Comparison of ENCODE assay signal across 27 mouse cellular contexts in genomic region chr11:59775435-59776148, GRCm38 (mm10). TPM values are rescaled to one million over a fixed set of nuclear protein-coding genes. Genes with fewer than 3 reads are reported as not detected.
A peak's percentile ranks its signal among the peaks of the same experiment; 100 is the strongest.
DNase-seq lines count a peak whose midpoint lies in the region; ATAC-seq and TF ChIP-seq lines count a peak whose summit lies in the region.
"Had no signal": no experiment of that assay in that cellular context is flagged by ENCODE, and none has a peak within 500 bp of the region (broad histone marks: within the 10 kb centered on the region; RNA-seq: fewer than 3 reads in every experiment).

No protein-coding gene starts in this region.

- no peaks in the 10 kb centered on the region for H3K79me2 ChIP-seq in heart, adult 2 months (replicated peaks; ENCODE audit: control insufficient read depth, insufficient read depth, low read length)
- no peaks in the 10 kb centered on the region for H3K79me2 ChIP-seq in myocyte (ENCODE audit: control insufficient read depth, insufficient read depth)

- peak; percentile 32 for TF ChIP-seq CTCF in heart, adult 2 months (IDR thresholded peaks at IDR 0.05)
- peak; percentile 58 for TF ChIP-seq CTCF in layer of hippocampus, adult 2 months (conservative IDR thresholded peaks at IDR 0.05)

- TF ChIP-seq EP300 in heart, adult 2 months (IDR thresholded peaks at IDR 0.05; ENCODE audit: insufficient read depth, low read depth, low read length): no peak

- 84% methylated on average over 13 of the region's 13 CpGs for WGBS in heart, adult 2 months
- 68% methylated on average over 13 of the region's 13 CpGs for WGBS in midbrain, embryonic 14.5 days
- 71% methylated on average over 13 of the region's 13 CpGs for WGBS in midbrain, embryonic 15.5 days

- peaks cover 4% of the 10 kb centered on the region for H3K36me3 ChIP-seq in heart, adult 2 months (ENCODE audit: control insufficient read depth, insufficient read depth, low read length)
- H3K36me3 ChIP-seq in midbrain, embryonic 14.5 days (ENCODE audit: control insufficient read depth, insufficient read depth, low read length): peaks cover 76% of the 10 kb centered on the region
- H3K36me3 ChIP-seq in midbrain, embryonic 15.5 days (replicated peaks): peaks cover 62% of the 10 kb centered on the region
- peaks cover 60% of the 10 kb centered on the region for H3K36me3 ChIP-seq in myocyte (ENCODE audit: control insufficient read depth, insufficient read depth)

- ATAC-seq in midbrain, embryonic 14.5 days (ENCODE audit: low FRiP score, low TSS enrichment): no peak
- ATAC-seq in midbrain, embryonic 15.5 days (replicated peaks): no peak
- ATAC-seq: CD4-positive, CD25-positive, alpha-beta regulatory T cell, adult 4 months; forebrain, embryonic 16.5 days; intestine, embryonic 15.5 days had no signal

- no peaks in the 10 kb centered on the region for H3K9me3 ChIP-seq in midbrain, embryonic 14.5 days (ENCODE audit: control insufficient read depth, low read length)
- no peaks in the 10 kb centered on the region for H3K9me3 ChIP-seq in midbrain, embryonic 15.5 days
- H3K9me3 ChIP-seq: hindbrain, embryonic 15.5 days; intestine, embryonic 15.5 days; kidney, embryonic 15.5 days; limb, embryonic 13.5 days; liver, embryonic 13.5 days; midbrain, embryonic 12.5 days; neural tube, embryonic 15.5 days had no signal

- no peaks in the 10 kb centered on the region for H3K27me3 ChIP-seq in heart, adult 2 months (ENCODE audit: control insufficient read depth, insufficient read depth, low read length)
- H3K27me3 ChIP-seq in midbrain, embryonic 14.5 days (ENCODE audit: control insufficient read depth, insufficient read depth, low read length): no peaks in the 10 kb centered on the region
- H3K27me3 ChIP-seq in midbrain, embryonic 15.5 days (replicated peaks): no peaks in the 10 kb centered on the region
- no peaks in the 10 kb centered on the region for H3K27me3 ChIP-seq in myocyte (ENCODE audit: control insufficient read depth, insufficient read depth, insufficient read length)
- H3K27me3 ChIP-seq: hindbrain, embryonic 15.5 days; intestine, embryonic 15.5 days; kidney, embryonic 15.5 days; limb, embryonic 13.5 days; liver, embryonic 13.5 days; midbrain, embryonic 12.5 days; neural tube, embryonic 15.5 days had no signal

- no peak overlapping the region for H3K27ac ChIP-seq in heart, adult 2 months
- H3K27ac ChIP-seq in layer of hippocampus, adult 2 months: peak overlapping the region; percentile 68; the same call in 1 of the 2 replicates
- no peak overlapping the region for H3K27ac ChIP-seq in midbrain, embryonic 14.5 days (replicated peaks; ENCODE audit: low read depth, low read length)
- no peak overlapping the region for H3K27ac ChIP-seq in midbrain, embryonic 15.5 days
- H3K27ac ChIP-seq: hindbrain, embryonic 15.5 days; intestine, embryonic 15.5 days; kidney, embryonic 15.5 days; limb, embryonic 13.5 days; liver, embryonic 13.5 days; midbrain, embryonic 12.5 days; neural tube, embryonic 15.5 days had no signal

- DNase-seq in heart, adult 2 months: no peak
- DNase-seq in heart, adult 18-20 months: no peak
- no peak for DNase-seq in layer of hippocampus, adult 2 months (ENCODE audit: low spot score in 2 of 2)
- DNase-seq in layer of hippocampus, postnatal 10 days (ENCODE audit: low spot score in 2 of 2): no peak
- DNase-seq in midbrain, embryonic 14.5 days: peak; percentile 15
- no peak for DNase-seq in adrenal gland, postnatal 14 days
- DNase-seq: adrenal gland, postnatal 36 days; cerebellum, adult 11-12 months; gastrocnemius, postnatal 25 days; heart, postnatal 4 days; liver, embryonic 13.5 days; lung, embryonic 14.5 days; lung, postnatal 4 days; right cerebral cortex, adult 18-20 months; right cerebral cortex, postnatal 4 days; thymus, adult 18-20 months; thymus, postnatal 36 days had no signal

- H3K9ac ChIP-seq in heart, adult 2 months (ENCODE audit: low read depth, low read length): no peak overlapping the region
- no peak overlapping the region for H3K9ac ChIP-seq in midbrain, embryonic 14.5 days (replicated peaks; ENCODE audit: low read length)
- no peak overlapping the region for H3K9ac ChIP-seq in midbrain, embryonic 15.5 days
- H3K9ac ChIP-seq: hindbrain, embryonic 15.5 days; intestine, embryonic 15.5 days; kidney, embryonic 15.5 days; limb, embryonic 13.5 days; liver, embryonic 13.5 days; lung, embryonic 14.5 days; midbrain, embryonic 12.5 days; neural tube, embryonic 15.5 days had no signal

- peaks cover 5% of the 10 kb centered on the region; the same call in 1 of the 2 replicates for H3K4me1 ChIP-seq in heart, adult 2 months (ENCODE audit: control insufficient read depth, insufficient read depth, low read length)
- H3K4me1 ChIP-seq in midbrain, embryonic 14.5 days (ENCODE audit: control insufficient read depth, insufficient read depth, low read length): no peaks in the 10 kb centered on the region
- no peaks in the 10 kb centered on the region for H3K4me1 ChIP-seq in midbrain, embryonic 15.5 days
- H3K4me1 ChIP-seq: hindbrain, embryonic 15.5 days; intestine, embryonic 15.5 days; kidney, embryonic 15.5 days; limb, embryonic 13.5 days; midbrain, embryonic 12.5 days; neural tube, embryonic 15.5 days had no signal

- H3K4me3 ChIP-seq in heart, adult 2 months: no peak overlapping the region
- no peak overlapping the region for H3K4me3 ChIP-seq in layer of hippocampus, adult 2 months
- no peak overlapping the region for H3K4me3 ChIP-seq in midbrain, embryonic 14.5 days (replicated peaks; ENCODE audit: low read depth, low read length)
- no peak overlapping the region for H3K4me3 ChIP-seq in midbrain, embryonic 15.5 days
- H3K4me3 ChIP-seq in myocyte: no peak overlapping the region
- H3K4me3 ChIP-seq: hindbrain, embryonic 15.5 days; intestine, embryonic 15.5 days; kidney, embryonic 15.5 days; limb, embryonic 13.5 days; liver, embryonic 13.5 days; midbrain, embryonic 12.5 days; neural tube, embryonic 15.5 days had no signal

- intact Hi-C loops in heart, adult 2 months (cut with DNase I): no loop called here

- H3ac ChIP-seq in myocyte (ENCODE audit: control insufficient read depth, insufficient read length): no peak overlapping the region

- TF ChIP-seq POLR2A in heart, adult 2 months (IDR thresholded peaks at IDR 0.05; ENCODE audit: insufficient read depth, low read depth, low read length): no peak
- no peak for TF ChIP-seq POLR2A in myocyte (IDR thresholded peaks at IDR 0.05; ENCODE audit: insufficient read length, low read depth)

- H3K4me2 ChIP-seq in midbrain, embryonic 14.5 days (ENCODE audit: low read length): no peak overlapping the region
- H3K4me2 ChIP-seq in midbrain, embryonic 15.5 days: no peak overlapping the region
- H3K4me2 ChIP-seq in myocyte (ENCODE audit: low read depth): no peak overlapping the region
- H3K4me2 ChIP-seq: hindbrain, embryonic 15.5 days; intestine, embryonic 15.5 days; kidney, embryonic 15.5 days; limb, embryonic 13.5 days; liver, embryonic 13.5 days; lung, embryonic 14.5 days; midbrain, embryonic 12.5 days; neural tube, embryonic 15.5 days had no signal

TF ChIP-seq in myocyte, 11 proteins besides CTCF, POLR2A, EP300 and RAD21:
- TF ChIP-seq MYOG (IDR thresholded peaks at IDR 0.05; ENCODE audit: control insufficient read depth in 1 of 3, insufficient read depth in 1 of 3, insufficient read length in 2 of 3, low read depth in 2 of 3) (peak in 1 of 3 experiments; percentile 35), REST (IDR thresholded peaks at IDR 0.05; ENCODE audit: insufficient read depth, insufficient read length) (no peak), MYOD1 (IDR thresholded peaks at IDR 0.05; ENCODE audit: control insufficient read depth in 1 of 3, insufficient read length in 2 of 3, low read depth in 2 of 3) (peak in 2 of 3 experiments; percentile 59 to 60)
TF ChIP-seq in myocyte: peak in this region for 2.

RNA-seq across cellular contexts. Expression of gene Pld6, which starts 11.9 kb away (rescaled TPM):
- total RNA-seq in heart, adult 2 months (2021): under 1 TPM; 0.44 to 0.45 TPM
- polyA plus RNA-seq in heart, adult 2 months (2012; rRNA removed): 1.5 and 2.2 TPM in 2 replicates
- under 1 TPM; 0.46 to 0.50 TPM for total RNA-seq in heart, adult 18-20 months (2021)
- 1 to 10 TPM in 1 of 2 experiments, under 1 TPM in 1; 0.69 to 1.2 TPM for total RNA-seq in layer of hippocampus, adult 2 months (2021)
- under 1 TPM; 0.66 to 0.96 TPM for total RNA-seq in layer of hippocampus, postnatal 10 days (2021)
- polyA plus RNA-seq in midbrain, embryonic 14.5 days (2014; fragmentation: Nextera tagmentation; extraction: Ambion mirVana): 3.0 and 5.4 TPM in 2 replicates
- 13.3 and 13.7 TPM in 2 replicates for polyA plus RNA-seq in midbrain, embryonic 15.5 days (2015; fragmentation: Nextera tagmentation; extraction: Ambion mirVana)
- polyA plus RNA-seq in myocyte (2012; fragmentation: generic; extraction: Trizol): 0.02 TPM
- total RNA-seq in adrenal gland, postnatal 14 days (2021): 5.0 and 5.4 TPM in 2 replicates
- total RNA-seq: gastrocnemius, postnatal 25 days had no signal

RNA-seq across cellular contexts. Expression of gene Flcn, which starts 34.2 kb away (rescaled TPM):
- total RNA-seq in heart, adult 2 months (2021): 10 to 100 TPM; 36.9 to 47.0 TPM
- polyA plus RNA-seq in heart, adult 2 months (2012; rRNA removed): 52.0 and 59.0 TPM in 2 replicates
- total RNA-seq in heart, adult 18-20 months (2021): 10 to 100 TPM; 43.5 to 49.5 TPM
- 10 to 100 TPM; 44.8 to 46.9 TPM for total RNA-seq in layer of hippocampus, adult 2 months (2021)
- 10 to 100 TPM; 30.8 to 33.2 TPM for total RNA-seq in layer of hippocampus, postnatal 10 days (2021)
- 35.9 and 41.1 TPM in 2 replicates for polyA plus RNA-seq in midbrain, embryonic 14.5 days (2014; fragmentation: Nextera tagmentation; extraction: Ambion mirVana)
- 46.2 and 48.5 TPM in 2 replicates for polyA plus RNA-seq in midbrain, embryonic 15.5 days (2015; fragmentation: Nextera tagmentation; extraction: Ambion mirVana)
- 43.9 TPM for polyA plus RNA-seq in myocyte (2012; fragmentation: generic; extraction: Trizol)
- total RNA-seq in adrenal gland, postnatal 14 days (2021): 51.2 and 57.3 TPM in 2 replicates
